Mouse (Mus musculus) splenic B cell, adult 2 months (primary cell): ENCODE measurements around the gene Cldn11.
"Not testable (repeated sequence)": the region's sequence is repeated elsewhere in the genome, so short reads cannot be mapped to it uniquely, and the experiment has no call there.

Source experiments
- DNase-seq: peaks from one replicate; pipeline ENCODE4 v3.0.0-alpha.2; 2011; ENCODE audit warnings: low read depth, low spot score
- H3K27me3 ChIP-seq: 2 replicates; pipeline ENCODE4 v1.6.1; 2012; ENCODE audit warnings: mild to moderate bottlenecking, low read length, moderate library complexity, mixed read lengths; ENCODE audit not compliant: control insufficient read depth, poor library complexity, insufficient read depth, severe bottlenecking
- H3K36me3 ChIP-seq: 2 replicates; pipeline ENCODE4 v1.6.1; 2012; ENCODE audit warnings: mild to moderate bottlenecking, low read length, moderate library complexity, mixed read lengths; ENCODE audit not compliant: control insufficient read depth, poor library complexity, insufficient read depth, severe bottlenecking

Cldn11 gene

DNA sequence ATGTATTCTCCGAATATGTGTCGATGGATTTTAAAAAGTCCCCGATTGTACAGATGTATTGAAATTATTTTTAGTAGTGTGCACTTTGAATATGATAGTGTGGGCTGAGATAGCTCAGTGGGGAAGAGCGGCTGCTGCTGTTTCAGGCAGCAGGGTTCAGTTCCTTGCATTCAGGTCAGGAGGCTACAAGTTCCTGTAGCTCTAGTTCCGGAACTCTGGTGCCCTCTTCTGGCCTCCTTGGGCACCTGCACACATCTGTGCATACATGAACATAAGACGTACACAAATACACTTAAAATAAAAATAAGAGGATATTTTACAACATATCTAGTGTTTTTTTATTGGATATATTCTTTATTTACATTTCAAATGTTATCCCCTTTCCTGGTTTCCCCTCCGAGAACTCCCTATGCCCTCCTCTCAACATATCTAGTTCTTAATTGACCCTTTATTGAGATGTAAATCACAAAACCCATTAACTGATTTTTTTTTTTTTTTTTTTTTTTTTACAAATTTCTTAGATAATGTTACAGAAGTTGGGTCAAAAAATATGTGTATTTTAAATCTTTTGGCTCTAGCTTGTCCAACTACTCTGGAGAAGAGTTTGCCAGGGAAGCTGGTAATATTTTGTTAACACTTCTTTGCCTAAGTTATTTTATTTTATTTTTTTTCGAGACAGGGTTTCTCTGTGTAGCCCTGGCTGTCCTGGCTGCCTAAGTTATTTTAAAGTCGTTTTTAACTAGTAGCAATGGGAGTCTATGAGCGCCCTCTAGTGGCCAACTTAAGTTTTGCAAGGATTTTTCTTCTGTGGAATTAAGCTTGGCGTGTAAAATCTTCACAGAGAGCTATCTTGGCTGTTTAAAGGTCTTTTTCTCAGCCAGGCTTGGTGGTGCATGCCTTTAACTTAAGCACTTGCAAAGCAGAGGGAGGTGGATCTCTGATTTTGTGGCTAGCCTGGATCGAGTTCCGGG is 11.0 kb upstream of the Cldn11 start:
- H3K36me3 ChIP-seq, result no peaks in the 10 kb centered on the region
- H3K27me3 ChIP-seq, result no peaks in the 10 kb centered on the region
- peak; percentile 87 for DNase-seq

- Histone ChIP-seq H3K36me3 (no peaks in the 10 kb centered on the region), H3K27me3 (no peaks in the 10 kb centered on the region)
- no peak for DNase-seq
These were observed 8.1 kb upstream of the Cldn11 start for GRCm38 (mm10) chr3:31141621-31142020.

GRCm38 (mm10) chr3:31145222-31145621 is 4.5 kb upstream of the Cldn11 start:
- not testable (repeated sequence) for DNase-seq, H3K36me3 ChIP-seq, H3K27me3 ChIP-seq

GRCm38 (mm10) chr3:31145641-31146290 is 4.0 kb upstream of the Cldn11 start:
- Histone ChIP-seq H3K36me3 (no peaks in the 10 kb centered on the region), H3K27me3 (no peaks in the 10 kb centered on the region; the same call in 1 of the 2 replicates)
- peak; percentile 87 for DNase-seq

- Histone ChIP-seq H3K27me3 (no peaks in the 10 kb centered on the region; the same call in 1 of the 2 replicates), H3K36me3 (no peaks in the 10 kb centered on the region)
- no peak for DNase-seq
These were observed 1.1 kb upstream of the Cldn11 start for GRCm38 (mm10) chr3:31148595-31148994.

DNA sequence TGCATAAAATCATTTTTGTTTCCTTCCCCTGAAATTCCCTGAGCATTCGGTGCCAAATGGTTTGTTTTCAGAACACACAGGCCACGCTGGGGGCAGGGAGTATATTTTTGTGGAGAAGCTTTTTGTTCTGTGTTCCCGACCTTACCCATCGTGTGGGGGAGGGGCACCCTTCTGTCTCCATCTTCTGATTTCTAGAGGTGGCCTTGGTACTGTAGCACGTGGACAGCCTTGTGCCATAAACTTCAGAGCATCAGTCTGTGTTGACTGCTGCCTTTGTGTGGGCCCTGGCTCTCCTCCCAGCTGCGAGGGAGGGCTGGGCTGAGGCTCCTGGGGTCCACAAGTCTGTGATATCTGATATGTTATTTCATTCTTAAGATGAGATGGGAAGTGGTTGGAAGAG is 2.4 kb downstream of the Cldn11 start:
- H3K36me3 ChIP-seq, result no peaks in the 10 kb centered on the region
- DNase-seq, result no peak
- no peaks in the 10 kb centered on the region; the same call in 1 of the 2 replicates for H3K27me3 ChIP-seq

DNA sequence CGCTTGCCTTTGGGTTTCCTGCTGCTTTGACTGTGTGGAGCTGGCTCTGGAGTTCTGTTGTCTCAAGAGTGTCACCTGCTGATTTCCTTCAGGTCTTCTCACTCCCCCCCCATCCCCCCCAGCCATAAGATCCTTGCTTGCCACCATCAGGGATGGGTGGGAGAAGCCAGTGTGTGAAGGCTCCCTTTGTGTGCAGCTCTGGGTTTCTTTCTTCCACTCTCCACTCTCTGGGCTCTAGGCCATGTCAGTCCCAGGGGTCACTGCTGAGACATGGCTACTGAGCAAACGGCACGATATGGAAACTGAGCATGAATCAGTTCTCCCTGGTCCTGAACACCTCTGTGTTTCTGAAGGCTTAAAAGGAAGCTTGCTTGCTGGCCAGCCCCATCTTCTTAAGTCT is 6.4 kb downstream of the Cldn11 start:
- Histone ChIP-seq H3K36me3 (no peaks in the 10 kb centered on the region), H3K27me3 (no peaks in the 10 kb centered on the region)
- DNase-seq, result no peak

DNA sequence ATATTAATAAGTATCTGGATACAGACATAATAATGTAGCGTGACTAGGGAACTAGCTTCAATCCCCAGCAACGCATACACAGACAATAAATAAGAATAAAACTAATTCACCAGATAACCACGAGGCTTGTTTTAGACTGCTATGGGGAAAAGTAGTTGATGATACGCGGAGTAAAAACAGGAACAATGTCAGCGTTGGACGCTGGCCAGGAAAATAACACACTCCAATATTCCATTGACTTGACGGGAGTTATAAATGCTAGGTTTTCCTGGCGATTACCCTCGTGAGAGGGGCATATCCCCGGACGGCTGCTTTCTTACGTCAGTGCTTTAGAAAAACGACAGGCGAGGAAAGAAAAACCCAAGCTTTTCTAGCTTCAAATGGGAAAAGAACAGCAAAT is 8.1 kb downstream of the Cldn11 start:
- H3K36me3 ChIP-seq, result no peaks in the 10 kb centered on the region
- no peaks in the 10 kb centered on the region for H3K27me3 ChIP-seq
- DNase-seq, result no peak

DNA sequence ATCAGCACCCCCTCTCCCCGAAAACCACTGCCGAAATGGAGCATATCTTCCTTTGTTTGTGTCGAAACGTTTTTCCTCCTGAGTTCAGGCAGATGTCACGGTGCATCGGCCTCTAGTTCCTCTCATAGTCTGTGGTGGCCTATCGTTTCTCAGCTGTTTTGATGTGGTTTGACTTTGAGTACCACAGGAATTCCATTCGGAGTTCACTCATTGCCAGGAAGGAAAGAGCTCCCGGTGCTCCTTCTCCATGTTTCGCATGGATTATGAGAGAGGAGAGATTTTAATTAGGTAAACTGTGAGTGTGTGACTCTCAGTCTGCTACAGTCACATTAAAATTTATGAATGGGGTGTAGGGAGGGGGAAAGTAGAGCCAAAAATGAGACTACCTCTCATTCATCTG is 10.3 kb downstream of the Cldn11 start:
- DNase-seq, result no peak
- Histone ChIP-seq H3K36me3 (no peaks in the 10 kb centered on the region), H3K27me3 (no peaks in the 10 kb centered on the region)

GRCm38 (mm10) chr3:31161336-31161735 is 11.6 kb downstream of the Cldn11 start:
- H3K27me3 ChIP-seq, result no peaks in the 10 kb centered on the region
- DNase-seq, result no peak
- H3K36me3 ChIP-seq, result no peaks in the 10 kb centered on the region

DNA sequence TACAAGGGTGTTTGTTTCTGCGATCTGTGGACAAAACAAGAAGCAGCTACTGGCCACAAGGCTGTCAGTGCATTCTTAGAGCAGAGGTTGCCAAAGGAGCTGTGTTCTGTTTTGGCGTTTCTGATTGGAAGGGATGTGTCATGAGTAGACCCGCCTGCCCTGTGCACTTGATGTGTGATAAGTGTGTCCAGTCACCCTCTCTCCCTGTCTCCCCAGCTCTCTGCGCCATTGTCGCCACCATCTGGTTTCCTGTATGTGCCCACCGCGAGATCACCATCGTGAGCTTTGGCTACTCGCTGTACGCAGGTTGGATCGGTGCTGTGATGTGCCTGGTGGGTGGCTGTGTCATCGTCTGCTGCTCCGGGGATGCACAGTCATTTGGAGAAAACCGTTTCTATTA is 13.1 kb downstream of the Cldn11 start:
- Histone ChIP-seq H3K27me3 (no peaks in the 10 kb centered on the region), H3K36me3 (no peaks in the 10 kb centered on the region)
- no peak for DNase-seq

GRCm38 (mm10) chr3:31165803-31166202 is 16.1 kb downstream of the Cldn11 start:
- DNase-seq, result no peak
- H3K27me3 ChIP-seq, result no peaks in the 10 kb centered on the region
- no peaks in the 10 kb centered on the region for H3K36me3 ChIP-seq

DNA sequence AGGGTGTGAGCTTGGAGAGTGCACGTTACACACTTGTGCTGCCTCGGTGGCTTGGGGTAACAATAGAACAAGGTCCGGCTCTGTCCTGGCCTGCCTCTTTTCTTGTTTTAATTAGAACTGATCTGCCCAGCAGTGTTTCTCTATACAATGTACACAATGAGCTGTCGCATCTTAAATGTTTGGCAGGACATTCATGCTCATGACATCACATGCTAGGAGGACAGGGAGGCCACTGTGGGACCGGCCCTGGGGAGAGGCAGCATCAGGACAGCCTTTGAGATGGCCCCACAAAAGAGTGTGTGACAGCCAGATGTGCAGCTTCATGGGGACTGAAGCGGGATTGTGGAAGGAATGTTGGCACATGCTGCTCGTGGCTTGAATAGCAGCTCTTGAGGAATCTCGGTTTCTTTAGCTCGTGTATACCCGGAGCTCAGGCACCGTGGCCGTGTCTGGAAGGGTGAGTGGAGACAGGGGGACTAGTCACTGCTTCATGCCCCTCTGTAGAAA is 16.7 kb downstream of the Cldn11 start:
- H3K27me3 ChIP-seq, result no peaks in the 10 kb centered on the region
- H3K36me3 ChIP-seq, result no peaks in the 10 kb centered on the region
- no peak for DNase-seq

DNA sequence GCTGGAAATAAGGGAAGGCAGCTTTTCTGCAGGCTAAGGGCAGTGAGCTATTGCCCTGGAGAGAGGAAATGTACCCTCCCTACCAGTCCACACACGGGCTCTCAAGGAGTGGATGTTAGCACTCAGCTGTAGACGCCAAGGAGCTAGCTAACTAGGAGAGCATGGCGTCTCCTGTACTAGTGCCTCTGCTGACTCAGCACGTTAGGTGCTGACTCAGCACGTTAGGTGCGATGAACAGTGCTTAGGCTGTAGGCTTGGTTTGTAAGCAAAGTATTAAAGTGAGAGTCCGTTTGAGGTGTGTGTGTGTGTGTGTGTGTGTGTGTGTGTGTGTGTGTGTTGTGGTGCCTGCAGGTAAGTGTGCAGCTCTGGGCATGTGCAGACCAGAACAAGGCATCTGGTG is 40.6 kb downstream of the Cldn11 start:
- H3K36me3 ChIP-seq, result no peaks in the 10 kb centered on the region
- H3K27me3 ChIP-seq, result no peaks in the 10 kb centered on the region
- no peak for DNase-seq

DNA sequence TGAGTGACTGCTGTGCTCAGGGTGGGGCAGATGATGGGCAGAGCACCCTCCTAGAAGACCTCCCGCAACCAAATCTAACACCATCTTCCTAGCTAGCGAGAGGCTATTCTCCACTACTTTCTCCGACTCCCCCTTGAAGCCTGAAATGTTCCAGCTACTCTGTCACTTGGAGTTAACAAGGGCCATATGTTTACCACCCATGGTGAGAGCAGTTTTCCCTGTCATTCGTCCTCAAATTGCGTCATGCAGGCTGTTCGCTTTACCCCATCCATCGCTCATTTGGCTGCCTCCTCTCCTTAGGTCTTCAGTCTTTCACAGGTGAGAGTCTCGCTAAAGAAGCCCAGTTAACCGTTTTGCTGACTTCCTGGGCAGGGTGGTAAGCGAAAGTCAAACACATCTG is 41.7 kb downstream of the Cldn11 start:
- DNase-seq, result no peak

More for the DNA sequence above, 41.7 kb downstream of the Cldn11 start:
- Histone ChIP-seq H3K36me3 (no peaks in the 10 kb centered on the region), H3K27me3 (no peaks in the 10 kb centered on the region)
